Mouse (Mus musculus): ENCODE results near the gene Fbxl17. TPM values are rescaled to one million over a fixed set of nuclear protein-coding genes. Genes with fewer than 3 reads are reported as not detected.

Gene Fbxl17
- polyA plus RNA-seq, 1 experiment from 2014 or later = 5.2 TPM

GRCm38 (mm10) chr17:63122427-63122826 is 377.4 kb downstream of the Fbxl17 start:
- Histone ChIP-seq H3K4me3 (ENCODE audit: low read length) (no peak overlapping the region), H3K9ac (replicated peaks; ENCODE audit: low read length) (no peak overlapping the region), H3K9me3 (ENCODE audit: low read length) (peaks cover 4% of the 10 kb centered on the region), H3K4me2 (replicated peaks; ENCODE audit: low read depth, low read length) (no peak overlapping the region), H3K4me1 (ENCODE audit: insufficient read depth, low read length) (no peaks in the 10 kb centered on the region; the same call in 1 of the 2 replicates), H3K27me3 (ENCODE audit: insufficient read depth, low read length) (no peaks in the 10 kb centered on the region), H3K27ac (ENCODE audit: low read length) (no peak overlapping the region), H3K36me3 (ENCODE audit: insufficient read depth, low read length) (0 out of 2 replicates have a peak, but pooled peaks cover 5% of the 10 kb centered on the region)
- no peak for ATAC-seq (ENCODE audit: low FRiP score, low TSS enrichment)
- 75% methylated on average over 2 of the region's 2 CpGs for WGBS

GRCm38 (mm10) chr17:63119701-63120100 is 380.1 kb downstream of the Fbxl17 start:
- Histone ChIP-seq H3K9me3 (ENCODE audit: low read length) (no peaks in the 10 kb centered on the region), H3K27ac (ENCODE audit: low read length) (no peak overlapping the region), H3K4me1 (ENCODE audit: insufficient read depth, low read length) (no peaks in the 10 kb centered on the region; the same call in 1 of the 2 replicates), H3K27me3 (ENCODE audit: insufficient read depth, low read length) (no peaks in the 10 kb centered on the region), H3K4me3 (ENCODE audit: low read length) (no peak overlapping the region), H3K4me2 (replicated peaks; ENCODE audit: low read depth, low read length) (no peak overlapping the region), H3K36me3 (ENCODE audit: insufficient read depth, low read length) (0 out of 2 replicates have a peak, but pooled peaks cover 5% of the 10 kb centered on the region), H3K9ac (replicated peaks; ENCODE audit: low read length) (no peak overlapping the region)
- 87% methylated on average over 3 of the region's 3 CpGs for WGBS
- no peak for ATAC-seq (ENCODE audit: low FRiP score, low TSS enrichment)

GRCm38 (mm10) chr17:63119077-63119476 is 380.7 kb downstream of the Fbxl17 start:
- Histone ChIP-seq H3K9ac (replicated peaks; ENCODE audit: low read length) (no peak overlapping the region), H3K9me3 (ENCODE audit: low read length) (no peaks in the 10 kb centered on the region), H3K27ac (ENCODE audit: low read length) (no peak overlapping the region), H3K27me3 (ENCODE audit: insufficient read depth, low read length) (no peaks in the 10 kb centered on the region), H3K4me1 (ENCODE audit: insufficient read depth, low read length) (no peaks in the 10 kb centered on the region; the same call in 1 of the 2 replicates), H3K4me2 (replicated peaks; ENCODE audit: low read depth, low read length) (no peak overlapping the region), H3K4me3 (ENCODE audit: low read length) (no peak overlapping the region), H3K36me3 (ENCODE audit: insufficient read depth, low read length) (0 out of 2 replicates have a peak, but pooled peaks cover 5% of the 10 kb centered on the region)
- ATAC-seq (ENCODE audit: low FRiP score, low TSS enrichment) = no peak
- 69% methylated on average over 7 of the region's 7 CpGs for WGBS

- Histone ChIP-seq H3K36me3 (ENCODE audit: insufficient read depth, low read length) (no peaks in the 10 kb centered on the region), H3K9ac (replicated peaks; ENCODE audit: low read length) (no peak overlapping the region), H3K9me3 (ENCODE audit: low read length) (no peaks in the 10 kb centered on the region), H3K4me2 (replicated peaks; ENCODE audit: low read depth, low read length) (no peak overlapping the region), H3K27ac (ENCODE audit: low read length) (no peak overlapping the region), H3K4me3 (ENCODE audit: low read length) (no peak overlapping the region), H3K27me3 (ENCODE audit: insufficient read depth, low read length) (no peaks in the 10 kb centered on the region), H3K4me1 (ENCODE audit: insufficient read depth, low read length) (no peaks in the 10 kb centered on the region; the same call in 1 of the 2 replicates)
- ATAC-seq (ENCODE audit: low FRiP score, low TSS enrichment) = no peak
- 80% methylated on average over 5 of the region's 5 CpGs for WGBS
These were observed 382.7 kb downstream of the Fbxl17 start for GRCm38 (mm10) chr17:63117130-63117529.

DNA sequence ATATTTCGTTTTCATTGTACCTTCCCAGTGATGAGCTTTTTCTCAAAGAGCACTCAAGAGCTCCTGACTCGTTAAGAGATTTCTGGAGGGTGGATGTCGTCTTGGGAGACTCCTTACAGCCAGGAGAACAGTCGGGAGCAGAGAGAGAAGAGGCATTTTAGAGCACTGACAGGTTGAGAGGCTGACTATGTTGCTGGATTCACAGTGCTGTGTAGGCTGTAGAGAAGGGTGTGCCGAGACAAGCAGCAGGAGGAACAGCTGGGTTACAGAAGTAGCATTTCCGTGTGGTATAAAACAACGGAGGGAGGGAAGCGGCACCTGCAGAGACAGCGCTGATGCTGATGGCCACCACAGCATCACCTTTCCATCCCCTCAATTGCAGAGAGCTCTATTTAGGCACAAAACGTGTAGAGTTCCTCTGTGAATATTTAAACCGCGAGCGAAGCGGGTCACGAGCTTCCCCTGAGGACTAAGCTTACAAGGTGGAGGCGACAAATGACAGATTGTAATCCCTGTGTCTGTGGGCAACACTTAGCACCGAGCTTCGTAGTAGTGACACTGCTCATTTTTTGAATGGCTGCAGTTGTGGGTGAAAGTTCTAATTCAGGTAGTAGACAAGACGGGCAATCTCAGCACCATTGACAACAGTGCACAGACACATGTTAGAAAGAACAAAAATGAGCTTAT is 385.3 kb downstream of the Fbxl17 start:
- no peaks in the 10 kb centered on the region for H3K27me3 ChIP-seq (ENCODE audit: insufficient read depth, low read length)
- H3K36me3 ChIP-seq (ENCODE audit: insufficient read depth, low read length) = no peaks in the 10 kb centered on the region
- H3K9ac ChIP-seq (replicated peaks; ENCODE audit: low read length) = no peak overlapping the region
- no peak overlapping the region for H3K4me3 ChIP-seq (ENCODE audit: low read length)
- 85% methylated on average over 19 of the region's 19 CpGs for WGBS
- peaks cover 8% of the 10 kb centered on the region; the same call in 1 of the 2 replicates for H3K4me1 ChIP-seq (ENCODE audit: insufficient read depth, low read length)
- no peaks in the 10 kb centered on the region for H3K9me3 ChIP-seq (ENCODE audit: low read length)
- H3K27ac ChIP-seq (ENCODE audit: low read length) = no peak overlapping the region
- no peak overlapping the region for H3K4me2 ChIP-seq (replicated peaks; ENCODE audit: low read depth, low read length)
- ATAC-seq (ENCODE audit: low FRiP score, low TSS enrichment) = no peak

DNA sequence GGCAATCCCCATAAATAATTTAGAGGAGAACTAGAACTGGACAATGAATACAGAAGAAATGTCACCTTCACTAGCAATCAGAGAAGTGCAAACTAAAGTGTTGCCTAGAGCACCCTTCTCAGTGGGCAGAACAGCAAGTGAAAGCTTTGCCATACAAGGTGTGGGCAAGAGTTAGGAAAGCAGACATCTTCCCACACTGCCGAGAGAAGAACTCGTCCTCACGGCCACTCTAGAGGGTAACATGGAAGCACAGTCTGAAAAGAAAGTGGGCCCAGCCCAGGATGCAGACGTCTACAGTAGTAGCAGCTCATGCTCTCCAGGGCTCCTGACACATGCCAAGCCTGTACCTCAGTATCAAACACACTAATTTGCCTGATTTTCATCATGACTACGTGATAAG is 387.0 kb downstream of the Fbxl17 start:
- WGBS = 65% methylated on average over 5 of the region's 5 CpGs

DNA sequence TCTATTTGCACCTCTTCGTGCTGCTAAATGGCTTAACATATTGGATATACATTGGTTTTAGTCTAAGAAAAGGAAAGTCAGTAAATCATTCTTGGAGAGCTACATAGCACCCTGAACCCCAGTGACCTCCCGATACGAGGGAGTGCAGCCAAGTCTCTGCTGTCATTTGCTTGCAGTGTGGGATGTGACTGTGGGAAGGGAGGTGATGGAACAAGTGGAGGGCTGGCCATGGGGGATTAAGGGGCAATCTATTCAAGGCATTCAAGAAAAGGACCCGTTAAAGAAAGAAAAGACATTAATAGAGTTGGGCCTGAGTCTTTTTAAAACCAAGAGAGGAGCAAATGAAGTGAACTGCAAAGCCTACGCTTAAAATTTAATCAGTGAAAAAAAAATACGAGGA is 388.8 kb downstream of the Fbxl17 start:
- Histone ChIP-seq H3K4me1 (ENCODE audit: insufficient read depth, low read length) (peaks cover 8% of the 10 kb centered on the region; the same call in 1 of the 2 replicates), H3K27ac (ENCODE audit: low read length) (no peak overlapping the region), H3K9ac (replicated peaks; ENCODE audit: low read length) (no peak overlapping the region), H3K9me3 (ENCODE audit: low read length) (no peaks in the 10 kb centered on the region), H3K4me3 (ENCODE audit: low read length) (no peak overlapping the region), H3K4me2 (replicated peaks; ENCODE audit: low read depth, low read length) (no peak overlapping the region), H3K27me3 (ENCODE audit: insufficient read depth, low read length) (no peaks in the 10 kb centered on the region), H3K36me3 (ENCODE audit: insufficient read depth, low read length) (no peaks in the 10 kb centered on the region)
- WGBS = 32% methylated on average over 6 of the region's 6 CpGs
- ATAC-seq (ENCODE audit: low FRiP score, low TSS enrichment) = no peak

More for the DNA sequence above, 387.0 kb downstream of the Fbxl17 start:
- Histone ChIP-seq H3K4me2 (replicated peaks; ENCODE audit: low read depth, low read length) (no peak overlapping the region), H3K36me3 (ENCODE audit: insufficient read depth, low read length) (no peaks in the 10 kb centered on the region), H3K9me3 (ENCODE audit: low read length) (no peaks in the 10 kb centered on the region), H3K27ac (ENCODE audit: low read length) (no peak overlapping the region), H3K4me1 (ENCODE audit: insufficient read depth, low read length) (peaks cover 8% of the 10 kb centered on the region; the same call in 1 of the 2 replicates), H3K9ac (replicated peaks; ENCODE audit: low read length) (no peak overlapping the region), H3K27me3 (ENCODE audit: insufficient read depth, low read length) (no peaks in the 10 kb centered on the region), H3K4me3 (ENCODE audit: low read length) (no peak overlapping the region)
- no peak for ATAC-seq (ENCODE audit: low FRiP score, low TSS enrichment)

GRCm38 (mm10) chr17:63110211-63110755 is 389.5 kb downstream of the Fbxl17 start:
- no peaks in the 10 kb centered on the region for H3K27me3 ChIP-seq (ENCODE audit: insufficient read depth, low read length)

DNA sequence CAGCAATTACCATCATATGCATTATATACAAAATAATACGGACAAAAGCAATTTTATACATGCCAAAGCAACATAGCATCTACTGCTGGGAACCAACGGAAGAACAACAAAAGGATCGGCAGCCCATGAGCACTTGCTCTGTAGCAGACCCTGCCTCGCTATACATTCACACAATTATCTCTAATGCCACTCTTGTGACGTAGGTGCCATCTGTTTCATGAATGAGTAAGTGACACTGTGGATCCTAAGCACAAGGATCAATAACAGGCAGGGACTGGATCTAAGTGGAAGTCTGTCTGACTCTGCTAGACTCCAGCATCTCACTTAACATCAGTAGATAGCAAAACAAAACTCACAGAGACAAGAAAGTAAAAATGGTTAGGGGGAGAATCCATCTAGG is 391.8 kb downstream of the Fbxl17 start:
- no peaks in the 10 kb centered on the region for H3K27me3 ChIP-seq (ENCODE audit: insufficient read depth, low read length)
- H3K4me3 ChIP-seq (ENCODE audit: low read length) = no peak overlapping the region
- no peak overlapping the region for H3K27ac ChIP-seq (ENCODE audit: low read length)
- no peak overlapping the region for H3K4me2 ChIP-seq (replicated peaks; ENCODE audit: low read depth, low read length)
- ATAC-seq (ENCODE audit: low FRiP score, low TSS enrichment) = no peak
- 89% methylated on average over 5 of the region's 5 CpGs for WGBS
- H3K36me3 ChIP-seq (ENCODE audit: insufficient read depth, low read length) = no peaks in the 10 kb centered on the region
- H3K9ac ChIP-seq (replicated peaks; ENCODE audit: low read length) = no peak overlapping the region
- H3K9me3 ChIP-seq (ENCODE audit: low read length) = no peaks in the 10 kb centered on the region
- peaks cover 8% of the 10 kb centered on the region; the same call in 1 of the 2 replicates for H3K4me1 ChIP-seq (ENCODE audit: insufficient read depth, low read length)

More at GRCm38 (mm10) chr17:63110211-63110755, 389.5 kb downstream of the Fbxl17 start:
- WGBS = 82% methylated on average over 7 of the region's 7 CpGs
- Histone ChIP-seq H3K4me2 (replicated peaks; ENCODE audit: low read depth, low read length) (no peak overlapping the region), H3K4me3 (ENCODE audit: low read length) (no peak overlapping the region), H3K27ac (ENCODE audit: low read length) (no peak overlapping the region), H3K9me3 (ENCODE audit: low read length) (no peaks in the 10 kb centered on the region), H3K4me1 (ENCODE audit: insufficient read depth, low read length) (peaks cover 8% of the 10 kb centered on the region; the same call in 1 of the 2 replicates), H3K9ac (replicated peaks; ENCODE audit: low read length) (no peak overlapping the region), H3K36me3 (ENCODE audit: insufficient read depth, low read length) (no peaks in the 10 kb centered on the region)
- ATAC-seq (ENCODE audit: low FRiP score, low TSS enrichment) = no peak

GRCm38 (mm10) chr17:63107515-63107914 is 392.3 kb downstream of the Fbxl17 start:
- Histone ChIP-seq H3K27me3 (ENCODE audit: insufficient read depth, low read length) (no peaks in the 10 kb centered on the region), H3K27ac (ENCODE audit: low read length) (no peak overlapping the region), H3K4me2 (replicated peaks; ENCODE audit: low read depth, low read length) (no peak overlapping the region), H3K36me3 (ENCODE audit: insufficient read depth, low read length) (no peaks in the 10 kb centered on the region), H3K9me3 (ENCODE audit: low read length) (no peaks in the 10 kb centered on the region), H3K4me1 (ENCODE audit: insufficient read depth, low read length) (peaks cover 8% of the 10 kb centered on the region; the same call in 1 of the 2 replicates), H3K9ac (replicated peaks; ENCODE audit: low read length) (no peak overlapping the region), H3K4me3 (ENCODE audit: low read length) (no peak overlapping the region)
- no peak for ATAC-seq (ENCODE audit: low FRiP score, low TSS enrichment)
- WGBS = 83% methylated on average over 4 of the region's 4 CpGs

All from kidney, embryonic 16.5 days (tissue).